Mouse (Mus musculus) adrenal gland (tissue): ENCODE data around the gene Mfsd4a.

Experiments used
- intact Hi-C: fragments of 180-260 bp; cut with DNase I; formaldehyde crosslinking; loops from one replicate; pipeline ENCODE4 v1.15.1; 2025

The Mfsd4a gene

GRCm38 (mm10) chr1:131992561-131993001 is 75.3 kb downstream of the Mfsd4a start:
- intact Hi-C loops = no loop called here

- intact Hi-C loops = no loop called here
Measured at GRCm38 (mm10) chr1:131990083-131990760, 77.6 kb downstream of the Mfsd4a start.

DNA sequence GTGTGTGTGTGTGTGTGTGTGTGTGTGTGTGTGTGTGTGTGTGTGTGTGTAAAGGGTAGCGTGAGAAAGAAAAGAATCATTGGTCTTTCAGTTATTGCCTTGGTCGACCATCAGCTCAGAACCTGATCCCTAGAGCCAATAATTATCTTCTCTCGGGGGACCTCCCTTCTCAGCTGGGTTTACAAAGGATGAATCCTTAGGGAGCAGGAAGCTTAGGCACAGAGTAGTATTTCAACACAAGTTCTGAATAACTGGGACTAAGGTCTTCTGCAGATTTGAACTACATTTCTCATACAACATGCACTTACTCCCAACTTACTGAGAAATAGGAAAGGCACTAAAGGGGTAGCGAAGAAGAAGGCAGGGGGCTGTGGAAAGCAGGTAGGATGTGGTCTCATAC is 78.4 kb downstream of the Mfsd4a start:
- intact Hi-C loops = no loop called here

GRCm38 (mm10) chr1:131987432-131987831 is 80.4 kb downstream of the Mfsd4a start:
- intact Hi-C loops = no loop called here

DNA sequence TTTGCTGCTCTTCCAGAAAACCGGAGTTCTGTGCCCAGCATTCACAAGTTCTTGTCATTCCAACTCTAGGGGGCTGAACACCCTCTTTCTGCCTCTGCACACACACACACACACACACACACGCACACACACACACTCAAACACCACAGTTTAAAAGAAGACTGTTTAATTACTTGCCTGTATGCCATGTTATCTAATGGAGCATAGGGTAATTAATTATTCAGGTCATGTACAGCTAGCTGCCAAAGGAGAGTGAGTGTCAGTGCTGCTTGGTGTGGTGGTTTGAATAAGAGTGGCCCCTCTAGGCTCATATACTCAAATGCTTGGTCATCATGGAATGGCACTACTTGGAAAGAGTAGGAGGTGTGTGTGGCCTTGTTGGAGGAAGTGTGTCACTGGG is 84.1 kb downstream of the Mfsd4a start:
- intact Hi-C loops = no loop called here

GRCm38 (mm10) chr1:131982907-131983306 is 85.0 kb downstream of the Mfsd4a start:
- intact Hi-C loops = no loop called here

- intact Hi-C loops = loop anchor here (1.0 kb wide), 1 partner anchor 44 kb away; no protein-coding TSS in a partner anchor
Measured at GRCm38 (mm10) chr1:131981378-131982013, 86.4 kb downstream of the Mfsd4a start.

GRCm38 (mm10) chr1:131980471-131980870 is 87.4 kb downstream of the Mfsd4a start:
- intact Hi-C loops = no loop called here

- intact Hi-C loops = no loop called here
Measured at GRCm38 (mm10) chr1:131976886-131977285, 91.0 kb downstream of the Mfsd4a start.

- intact Hi-C loops = no loop called here
Measured at GRCm38 (mm10) chr1:131973991-131974390, 93.9 kb downstream of the Mfsd4a start.
